Mouse (Mus musculus) olfactory bulb, adult 2 months (tissue): ENCODE measurements around the gene Lpcat2.

Experiments used
- CTCF ChIP-seq: fragments of 200-500 bp; IDR thresholded peaks from 2 replicates; pipeline ENCODE4 v1.5.1; 2012; ENCODE audit warnings: low read depth, mild to moderate bottlenecking, low read length, moderate library complexity; ENCODE audit not compliant: insufficient read depth
- POLR2A ChIP-seq: fragments of 200-500 bp; IDR thresholded peaks from 2 replicates; pipeline ENCODE4 v1.6.1; 2012; ENCODE audit warnings: mild to moderate bottlenecking, low read depth, low read length, moderate library complexity; ENCODE audit not compliant: insufficient read depth

GRCm38 (mm10) chr8:92835901-92836300 is 19.2 kb upstream of the Lpcat2 start:
- TF ChIP-seq POLR2A (no peak), CTCF (no peak)
